Mouse (Mus musculus): ENCODE measurements around the gene Ankrd13a. TPM values are rescaled to one million over a fixed set of nuclear protein-coding genes. Genes with fewer than 3 reads are reported as not detected.

Gene Ankrd13a
- total and polyA plus RNA-seq, 3 experiments, result 110 to 184 (median 180) TPM

- TF ChIP-seq KAT2A (conservative IDR thresholded peaks at IDR 0.05; ENCODE audit: low read depth, low read length), result no peak
- no peak for TF ChIP-seq BHLHE40 (IDR thresholded peaks at IDR 0.05; ENCODE audit: borderline replicate concordance, low read depth, low read length)
- no peak for TF ChIP-seq NELFE (IDR thresholded peaks at IDR 0.05; ENCODE audit: low read depth, low read length)
- no peak for TF ChIP-seq CTCF (IDR thresholded peaks at IDR 0.05 in 2 of 3, conservative IDR thresholded peaks at IDR 0.05 in 1 of 3; ENCODE audit: control insufficient read depth in 1 of 3, insufficient read depth in 1 of 3, low read depth in 2 of 3, low read length in 3 of 3, poor library complexity in 1 of 3, severe bottlenecking in 1 of 3)
- no peak for TF ChIP-seq ZC3H11A (IDR thresholded peaks at IDR 0.05; ENCODE audit: low read depth, low read length)
- TF ChIP-seq CHD1 (IDR thresholded peaks at IDR 0.05; ENCODE audit: low read depth, low read length), result no peak
- no peak for TF ChIP-seq CHD2 (IDR thresholded peaks at IDR 0.05; ENCODE audit: low read length)
- TF ChIP-seq SMC3 (IDR thresholded peaks at IDR 0.05; ENCODE audit: low read depth, low read length), result no peak
- no peak for TF ChIP-seq HCFC1 (IDR thresholded peaks at IDR 0.05; ENCODE audit: low read depth, low read length)
- TF ChIP-seq MXI1 (IDR thresholded peaks at IDR 0.05; ENCODE audit: low read depth, low read length), result no peak
- no peak for TF ChIP-seq E2F4 (IDR thresholded peaks at IDR 0.05; ENCODE audit: borderline replicate concordance, low read depth, low read length)
- TF ChIP-seq NRF1 (IDR thresholded peaks at IDR 0.05; ENCODE audit: insufficient read depth, low read depth, low read length, poor library complexity, severe bottlenecking), result no peak
- TF ChIP-seq MYC (IDR thresholded peaks at IDR 0.05; ENCODE audit: low read depth, low read length), result no peak
- TF ChIP-seq MAZ (IDR thresholded peaks at IDR 0.05; ENCODE audit: low read depth, low read length), result no peak
- TF ChIP-seq GABPA (IDR thresholded peaks at IDR 0.05; ENCODE audit: low read depth, low read length), result no peak
- H3K4me3 ChIP-seq (ENCODE audit: control insufficient read depth in 1 of 2, insufficient read depth in 1 of 2, low read depth in 2 of 2, low read length in 2 of 2), result peak overlapping the region; percentile 33 to 37; a peak in 2 of 4 replicates
- H3K36me3 ChIP-seq (ENCODE audit: control insufficient read depth in 1 of 2, insufficient read depth in 2 of 2, low read length in 2 of 2), result peaks cover 4 to 43% of the 10 kb centered on the region in 2 experiments
- H3K79me2 ChIP-seq (ENCODE audit: control insufficient read depth, insufficient read depth, low read length, poor library complexity), result peaks cover 41% of the 10 kb centered on the region
- DNase-seq (ENCODE audit: low read depth, low spot score), result no peak
- no peaks in the 10 kb centered on the region for H3K9me3 ChIP-seq (replicated peaks; ENCODE audit: insufficient read depth, low read length)
- peaks cover 36 to 45% of the 10 kb centered on the region in 2 experiments for H3K4me1 ChIP-seq (ENCODE audit: control insufficient read depth in 1 of 2, insufficient read depth in 2 of 2, low read length in 2 of 2)
- H3K27me3 ChIP-seq (ENCODE audit: control insufficient read depth in 1 of 2, insufficient read depth in 2 of 2, low read length in 2 of 2), result no peaks in the 10 kb centered on the region
- H3K27ac ChIP-seq (ENCODE audit: control insufficient read depth, low read depth, low read length), result peak overlapping the region; percentile 99
- peak overlapping the region; percentile 78 for H3K9ac ChIP-seq (ENCODE audit: control insufficient read depth, low read depth, low read length, poor library complexity, severe bottlenecking)
These were observed 10.7 kb downstream of the Ankrd13a start for GRCm38 (mm10) chr5:114785196-114785595.

GRCm38 (mm10) chr5:114793317-114793716 is 18.8 kb downstream of the Ankrd13a start:
- H3K36me3 ChIP-seq (ENCODE audit: control insufficient read depth in 1 of 2, insufficient read depth in 2 of 2, low read length in 2 of 2), result peaks cover 0 to 22% of the 10 kb centered on the region in 2 experiments; a peak in 2 of 4 replicates
- H3K79me2 ChIP-seq (ENCODE audit: control insufficient read depth, insufficient read depth, low read length, poor library complexity), result peaks cover 2% of the 10 kb centered on the region; the same call in 1 of the 2 replicates

More at GRCm38 (mm10) chr5:114793317-114793716, 18.8 kb downstream of the Ankrd13a start:
- no peaks in the 10 kb centered on the region for H3K9me3 ChIP-seq (replicated peaks; ENCODE audit: insufficient read depth, low read length)
- H3K4me3 ChIP-seq (ENCODE audit: control insufficient read depth in 1 of 2, insufficient read depth in 1 of 2, low read depth in 2 of 2, low read length in 2 of 2), result no peak overlapping the region
- no peaks in the 10 kb centered on the region for H3K27me3 ChIP-seq (ENCODE audit: control insufficient read depth in 1 of 2, insufficient read depth in 2 of 2, low read length in 2 of 2)
- DNase-seq (ENCODE audit: low read depth, low spot score), result no peak
- H3K4me1 ChIP-seq (ENCODE audit: control insufficient read depth in 1 of 2, insufficient read depth in 2 of 2, low read length in 2 of 2), result no peaks in the 10 kb centered on the region
- no peak overlapping the region for H3K9ac ChIP-seq (ENCODE audit: control insufficient read depth, low read depth, low read length, poor library complexity, severe bottlenecking)
- TF ChIP-seq POLR2A (IDR thresholded peaks at IDR 0.05; ENCODE audit: control insufficient read depth in 1 of 2, insufficient read depth in 1 of 2, low read depth in 1 of 2, low read length in 2 of 2, poor library complexity in 1 of 2) (no peak), GATA1 (IDR thresholded peaks at IDR 0.05; ENCODE audit: low read depth, low read length) (no peak), NRF1 (IDR thresholded peaks at IDR 0.05; ENCODE audit: insufficient read depth, low read depth, low read length, poor library complexity, severe bottlenecking) (no peak), SMC3 (IDR thresholded peaks at IDR 0.05; ENCODE audit: low read depth, low read length) (no peak)
- H3K27ac ChIP-seq (ENCODE audit: control insufficient read depth, low read depth, low read length), result no peak overlapping the region

Measured in MEL (cell line).